Mouse (Mus musculus) liver, embryonic 14.5 days (tissue): ENCODE results near the gene Entpd2. TPM values are rescaled to one million over a fixed set of nuclear protein-coding genes. Genes with fewer than 3 reads are reported as not detected.

ENCODE experiments used
- ATAC-seq: fragments of 200-750 bp; cut with Nextera tagmentation; 2 replicates; pipeline ENCODE4 v1.8.0; 2017; ENCODE audit warnings: moderate number of reproducible peaks, mild to moderate bottlenecking, moderate library complexity; ENCODE audit not compliant: insufficient read depth
- DNase-seq, 3 experiments: peaks; one replicate each; pipeline ENCODE4 v3.0.0-alpha.2; 2012 to 2013; ENCODE audit warnings: low read depth in 3 of 3, low spot score in 3 of 3
- H3K27ac ChIP-seq: fragments of 300-500 bp; sonication (generic); 2 replicates; pipeline ENCODE4 v1.5.1; 2014; ENCODE audit warnings: moderate library complexity, mild to moderate bottlenecking, control low read depth, inconsistent platforms
- H3K27me3 ChIP-seq: fragments of 300-500 bp; sonication (generic); 2 replicates; pipeline ENCODE4 v1.6.1; 2014; ENCODE audit warnings: mild to moderate bottlenecking, low read length, moderate library complexity; ENCODE audit not compliant: control insufficient read depth, insufficient read depth
- H3K36me3 ChIP-seq: fragments of 300-500 bp; sonication (generic); replicated peaks from 2 replicates; pipeline ENCODE4 v1.6.1; 2014; ENCODE audit warnings: low read depth; ENCODE audit not compliant: control insufficient read depth, insufficient read depth
- H3K4me1 ChIP-seq, 2 experiments: fragments of 200-500 bp in 1 of 2; fragments of 300-500 bp in 1 of 2; sonication (generic) in 1 of 2; replicated peaks; 2 replicates each; pipeline ENCODE4 v1.6.1; 2012 to 2014; ENCODE audit warnings: antibody characterized with exemption in 1 of 2, inconsistent platforms in 1 of 2, low read length in 1 of 2; ENCODE audit not compliant: control insufficient read depth in 2 of 2, insufficient read depth in 2 of 2
- H3K4me2 ChIP-seq: fragments of 300-500 bp; sonication (generic); 2 replicates; pipeline ENCODE4 v1.6.1; 2014; ENCODE audit warnings: low read depth, mild to moderate bottlenecking, control low read depth, moderate library complexity
- H3K4me3 ChIP-seq, 2 experiments: fragments of 200-500 bp in 1 of 2; fragments of 300-500 bp in 1 of 2; sonication (generic) in 1 of 2; 2 replicates each; pipeline ENCODE4 v1.5.1; 2012 to 2014; ENCODE audit warnings: low read depth in 2 of 2, low read length in 2 of 2, mild to moderate bottlenecking in 2 of 2, control low read depth in 1 of 2, inconsistent platforms in 1 of 2, moderate library complexity in 1 of 2; ENCODE audit not compliant: insufficient read depth in 1 of 2
- H3K9ac ChIP-seq: fragments of 300-500 bp; sonication (generic); replicated peaks from 2 replicates; pipeline ENCODE4 v1.6.1; 2014; ENCODE audit warnings: mild to moderate bottlenecking, control low read depth, moderate library complexity
- H3K9me3 ChIP-seq: fragments of 300-500 bp; sonication (generic); 2 replicates; pipeline ENCODE4 v1.6.1; 2016; ENCODE audit warnings: low read length, mixed read lengths; ENCODE audit not compliant: control insufficient read depth
- CTCF ChIP-seq: IDR thresholded peaks from 2 replicates; pipeline ENCODE4 v1.5.1; 2016; ENCODE audit warnings: antibody characterized with exemption, low read depth, control low read depth
- EP300 ChIP-seq: IDR thresholded peaks from 2 replicates; pipeline ENCODE4 v1.6.1; 2016; ENCODE audit warnings: antibody characterized with exemption, low read depth
- WGBS: fragments of 180-500 bp; shearing (Covaris S2); extraction: QIAGEN DNeasy Blood & Tissue Kit; methylation state at CpG from one replicate; pipeline ENCODE4 v1.1.7; 2014; ENCODE audit not compliant: insufficient replicate concordance; 5-methylcytosine and 5-hydroxymethylcytosine counted together
- microRNA-seq: library from miRNA; unstranded; fragments of <30 nt; microRNA quantifications from one replicate; pipeline ENCODE4, GENCODE M21; 2016
- polyA plus RNA-seq, 2 experiments: library from polyadenylated mRNA; depleted of rRNA in 1 of 2; stranded (reverse) in 1 of 2; unstranded in 1 of 2; fragments of >200 nt; fragmentation: Nextera tagmentation in 1 of 2; extraction: Ambion mirVana in 1 of 2; gene quantifications; 2 replicates each; pipeline versions ENCODE4 v1.2.1 to v1.2.3; 2012 to 2014

Entpd2 gene
- polyA plus RNA-seq, 2 experiments, result 0.30 TPM; not detected in 1

DNA sequence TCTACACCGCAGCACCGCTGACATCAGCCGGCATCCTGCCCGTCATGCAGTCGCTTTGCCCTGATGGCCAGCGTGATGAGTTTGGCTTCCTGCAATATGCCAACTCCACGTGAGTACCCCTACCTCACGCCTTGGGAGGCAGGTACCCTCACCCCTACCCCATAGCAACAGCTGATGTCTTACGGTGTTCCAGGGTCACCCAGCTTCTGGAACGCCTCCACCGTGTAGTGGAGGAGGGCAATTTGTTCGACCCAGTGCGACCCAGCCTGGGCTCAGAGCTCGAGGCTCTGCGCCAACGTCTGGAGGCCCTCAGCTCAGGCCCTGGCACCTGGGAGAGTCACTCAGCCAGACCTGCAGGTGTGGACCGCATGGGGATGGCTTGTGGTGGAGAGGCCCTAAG is 37.4 kb downstream of the Entpd2 start:
- WGBS, result 76% methylated on average over 17 of the region's 17 CpGs
- Histone ChIP-seq H3K36me3 (no peaks in the 10 kb centered on the region), H3K9ac (no peak overlapping the region), H3K27ac (no peak overlapping the region), H3K9me3 (no peaks in the 10 kb centered on the region), H3K27me3 (peaks cover 7% of the 10 kb centered on the region), H3K4me3 (no peak overlapping the region), H3K4me1 (no peaks in the 10 kb centered on the region), H3K4me2 (no peak overlapping the region)
- TF ChIP-seq EP300 (no peak), CTCF (no peak)
- DNase-seq (no peak), ATAC-seq (no peak)

DNA sequence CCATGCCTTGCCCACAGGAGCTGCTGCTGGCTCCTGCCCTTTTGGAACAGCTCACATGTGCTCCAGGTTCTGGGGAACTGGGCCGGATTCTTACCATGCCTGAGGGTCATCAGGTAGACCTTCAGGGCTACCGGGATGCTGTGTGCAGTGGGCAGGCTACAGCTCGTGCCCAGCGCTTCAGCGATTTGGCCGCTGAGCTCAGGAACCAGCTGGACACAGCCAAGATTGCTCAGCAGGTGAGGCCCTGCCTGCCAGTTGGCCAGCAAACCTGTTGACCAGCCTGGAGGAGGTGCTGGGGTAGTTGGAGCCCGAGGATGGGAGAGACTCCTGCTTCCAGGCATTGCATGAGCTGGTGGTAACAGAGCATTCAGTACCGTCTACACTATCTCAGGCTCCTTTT is 38.6 kb downstream of the Entpd2 start:
- 75% methylated on average over 8 of the region's 8 CpGs for WGBS
- no peak for ATAC-seq

DNA sequence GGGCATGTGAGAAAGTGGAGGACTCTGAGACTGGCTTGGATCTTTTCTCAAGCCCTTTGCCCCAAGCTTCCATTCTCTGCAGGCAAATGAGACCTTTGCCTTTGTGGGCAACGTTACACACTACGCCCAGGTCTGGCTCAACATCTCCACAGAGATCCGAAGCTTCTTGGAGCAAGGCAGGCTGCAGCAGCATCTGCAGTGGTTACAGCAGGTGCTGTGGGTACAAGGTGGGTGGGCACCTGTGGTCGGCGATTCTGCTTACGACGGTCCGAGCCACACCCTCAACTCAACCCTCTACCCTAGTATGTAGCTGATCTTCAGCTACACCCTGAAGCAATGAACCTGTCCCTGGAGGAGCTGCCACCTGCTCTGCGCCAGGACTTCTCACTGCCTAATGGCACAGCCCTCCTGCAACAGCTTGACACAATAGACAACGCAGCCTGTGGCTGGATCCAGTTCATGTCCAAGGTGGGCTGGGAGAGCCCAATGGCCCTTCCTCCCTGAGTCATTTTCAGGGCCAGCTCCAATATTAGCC is 40.7 kb downstream of the Entpd2 start:
- ATAC-seq (no peak), DNase-seq (no peak)
- WGBS, result 75% methylated on average over 10 of the region's 10 CpGs
- H3K27ac ChIP-seq, result no peak overlapping the region
- H3K9ac ChIP-seq, result no peak overlapping the region
- H3K4me3 ChIP-seq, result no peak overlapping the region
- H3K4me2 ChIP-seq, result no peak overlapping the region
- H3K9me3 ChIP-seq, result no peaks in the 10 kb centered on the region
- H3K4me1 ChIP-seq, result no peaks in the 10 kb centered on the region
- TF ChIP-seq EP300, result no peak
- TF ChIP-seq CTCF, result no peak
- no peaks in the 10 kb centered on the region for H3K36me3 ChIP-seq
- H3K27me3 ChIP-seq, result no peaks in the 10 kb centered on the region

More for the DNA sequence above, 38.6 kb downstream of the Entpd2 start:
- Histone ChIP-seq H3K9ac (no peak overlapping the region), H3K27ac (no peak overlapping the region), H3K36me3 (no peaks in the 10 kb centered on the region), H3K9me3 (no peaks in the 10 kb centered on the region), H3K4me2 (no peak overlapping the region), H3K27me3 (peaks cover 4% of the 10 kb centered on the region), H3K4me3 (no peak overlapping the region), H3K4me1 (no peaks in the 10 kb centered on the region)
- DNase-seq, result no peak
- TF ChIP-seq CTCF, result no peak
- no peak for TF ChIP-seq EP300

DNA sequence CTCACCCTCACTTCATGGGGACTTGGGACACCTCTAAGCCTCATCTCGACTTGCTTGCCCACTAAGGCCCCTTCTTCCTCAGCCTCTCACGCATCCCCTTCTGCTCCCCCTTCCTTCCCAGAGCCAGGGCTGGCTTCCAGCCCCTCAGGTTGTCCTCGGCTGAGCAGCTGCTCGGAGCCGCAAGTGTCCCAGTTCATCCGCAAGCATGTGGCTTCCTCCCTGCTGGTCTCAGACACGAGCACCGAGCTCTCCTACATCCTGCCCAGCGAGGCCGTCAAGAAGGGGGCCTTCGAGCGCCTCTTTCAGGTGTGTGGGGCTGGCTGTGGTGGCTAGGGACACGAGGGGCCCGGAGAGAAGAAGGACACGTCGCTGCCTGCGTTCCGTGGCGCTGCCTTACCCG is 45.4 kb downstream of the Entpd2 start:
- no peaks in the 10 kb centered on the region for H3K4me1 ChIP-seq
- no peak overlapping the region for H3K4me3 ChIP-seq
- TF ChIP-seq CTCF, result no peak
- ATAC-seq (no peak), DNase-seq (no peak)
- H3K27ac ChIP-seq, result no peak overlapping the region
- H3K27me3 ChIP-seq, result no peaks in the 10 kb centered on the region
- H3K9ac ChIP-seq, result no peak overlapping the region
- 73% methylated on average over 20 of the region's 20 CpGs for WGBS
- no peaks in the 10 kb centered on the region for H3K36me3 ChIP-seq
- no peak overlapping the region for H3K4me2 ChIP-seq
- H3K9me3 ChIP-seq, result no peaks in the 10 kb centered on the region

DNA sequence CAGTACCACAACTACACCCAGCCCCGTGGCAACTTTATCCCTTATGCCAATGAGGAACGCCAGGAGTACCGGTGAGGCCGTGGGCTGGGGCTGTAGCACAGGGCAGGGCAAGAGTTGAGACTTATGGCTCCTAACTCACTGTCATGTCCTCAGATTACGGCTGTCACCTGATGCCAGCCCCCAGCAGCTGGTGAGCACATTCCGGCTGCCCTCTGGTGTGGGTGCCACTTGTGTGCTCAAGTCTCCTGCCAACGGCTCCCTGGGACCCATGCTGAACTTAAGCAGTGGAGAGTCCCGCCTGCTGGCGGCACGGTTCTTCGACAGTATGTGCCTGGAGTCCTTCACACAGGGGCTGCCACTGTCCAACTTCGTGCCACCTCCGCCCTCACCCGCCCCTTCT is 47.0 kb downstream of the Entpd2 start:
- no peaks in the 10 kb centered on the region for H3K4me1 ChIP-seq
- H3K4me3 ChIP-seq, result no peak overlapping the region
- H3K4me2 ChIP-seq, result no peak overlapping the region
- WGBS, result 84% methylated on average over 14 of the region's 14 CpGs
- no peak overlapping the region for H3K9ac ChIP-seq
- DNase-seq (no peak), ATAC-seq (no peak)
- H3K9me3 ChIP-seq, result no peaks in the 10 kb centered on the region
- H3K36me3 ChIP-seq, result no peaks in the 10 kb centered on the region
- TF ChIP-seq EP300 (no peak), CTCF (no peak)
- no peak overlapping the region for H3K27ac ChIP-seq
- no peaks in the 10 kb centered on the region for H3K27me3 ChIP-seq

Small RNA genes lying within 50 kb of the gene (microRNA-seq; reads per million reads assigned to microRNA genes)
- gene Mir3087, result not detected

Other genes starting within 250 kb of the Entpd2 start
Only the 30 nearest of the 40 such genes appear.
- gene Fam166a, start 177.1 kb upstream of the Entpd2 start, polyA plus RNA-seq (2012; rRNA removed), result 0.04 TPM in 1 of 2 replicates, not detected in the other
- 0.96 TPM in 1 of 2 replicates, not detected in the other for gene Fam166a, start 177.1 kb upstream of the Entpd2 start, polyA plus RNA-seq (2014; fragmentation: Nextera tagmentation; extraction: Ambion mirVana)
- 571 and 676 TPM in 2 replicates for gene Tubb4b, start 171.2 kb upstream of the Entpd2 start, polyA plus RNA-seq (2012; rRNA removed)
- 561 and 604 TPM in 2 replicates for gene Tubb4b, start 171.2 kb upstream of the Entpd2 start, polyA plus RNA-seq (2014; fragmentation: Nextera tagmentation; extraction: Ambion mirVana)
- 0.01 and 0.05 TPM in 2 replicates for gene Slc34a3, start 161.5 kb upstream of the Entpd2 start, polyA plus RNA-seq (2012; rRNA removed)
- not detected in 2 replicates for gene Slc34a3, start 161.5 kb upstream of the Entpd2 start, polyA plus RNA-seq (2014; fragmentation: Nextera tagmentation; extraction: Ambion mirVana)
- gene Rnf224, start 159.1 kb upstream of the Entpd2 start, polyA plus RNA-seq (2012; rRNA removed), result not detected in 2 replicates
- not detected in 2 replicates for gene Rnf224, start 159.1 kb upstream of the Entpd2 start, polyA plus RNA-seq (2014; fragmentation: Nextera tagmentation; extraction: Ambion mirVana)
- gene Rnf208, start 153.6 kb upstream of the Entpd2 start, polyA plus RNA-seq (2012; rRNA removed), result 0.93 and 1.3 TPM in 2 replicates
- gene Rnf208, start 153.6 kb upstream of the Entpd2 start, polyA plus RNA-seq (2014; fragmentation: Nextera tagmentation; extraction: Ambion mirVana), result 0.09 and 0.16 TPM in 2 replicates
- gene Cysrt1, start 153.4 kb upstream of the Entpd2 start, polyA plus RNA-seq (2012; rRNA removed), result not detected in 2 replicates
- gene Cysrt1, start 153.4 kb upstream of the Entpd2 start, polyA plus RNA-seq (2014; fragmentation: Nextera tagmentation; extraction: Ambion mirVana), result not detected in 2 replicates
- gene AL732309.1, start 149.0 kb upstream of the Entpd2 start, polyA plus RNA-seq (2012; rRNA removed), result 5.4 and 5.6 TPM in 2 replicates
- gene AL732309.1, start 149.0 kb upstream of the Entpd2 start, polyA plus RNA-seq (2014; fragmentation: Nextera tagmentation; extraction: Ambion mirVana), result 1.4 and 1.9 TPM in 2 replicates
- gene Tmem203, start 140.4 kb upstream of the Entpd2 start, polyA plus RNA-seq (2012; rRNA removed), result 8.8 and 12.4 TPM in 2 replicates
- gene Tmem203, start 140.4 kb upstream of the Entpd2 start, polyA plus RNA-seq (2014; fragmentation: Nextera tagmentation; extraction: Ambion mirVana), result 8.8 and 9.4 TPM in 2 replicates
- 1.6 and 2.6 TPM in 2 replicates for gene Tprn, start 133.3 kb upstream of the Entpd2 start, polyA plus RNA-seq (2012; rRNA removed)
- gene Tprn, start 133.3 kb upstream of the Entpd2 start, polyA plus RNA-seq (2014; fragmentation: Nextera tagmentation; extraction: Ambion mirVana), result 2.4 and 3.2 TPM in 2 replicates
- gene Ssna1, start 123.4 kb upstream of the Entpd2 start, polyA plus RNA-seq (2012; rRNA removed), result 65.8 and 76.0 TPM in 2 replicates
- 145 and 155 TPM in 2 replicates for gene Ssna1, start 123.4 kb upstream of the Entpd2 start, polyA plus RNA-seq (2014; fragmentation: Nextera tagmentation; extraction: Ambion mirVana)
- 20.5 and 23.8 TPM in 2 replicates for gene Anapc2, start 123.4 kb upstream of the Entpd2 start, polyA plus RNA-seq (2012; rRNA removed)
- gene Anapc2, start 123.4 kb upstream of the Entpd2 start, polyA plus RNA-seq (2014; fragmentation: Nextera tagmentation; extraction: Ambion mirVana), result 30.2 TPM in 2 replicates
- gene Tmem210, start 107.7 kb upstream of the Entpd2 start, polyA plus RNA-seq (2012; rRNA removed), result not detected in 2 replicates
- gene Tmem210, start 107.7 kb upstream of the Entpd2 start, polyA plus RNA-seq (2014; fragmentation: Nextera tagmentation; extraction: Ambion mirVana), result not detected in 2 replicates
- gene Lrrc26, start 106.0 kb upstream of the Entpd2 start, polyA plus RNA-seq (2012; rRNA removed), result not detected in 2 replicates
- gene Lrrc26, start 106.0 kb upstream of the Entpd2 start, polyA plus RNA-seq (2014; fragmentation: Nextera tagmentation; extraction: Ambion mirVana), result not detected in 2 replicates
- 0.02 and 0.05 TPM in 2 replicates for gene Grin1, start 76.7 kb upstream of the Entpd2 start, polyA plus RNA-seq (2012; rRNA removed)
- 0.06 and 0.14 TPM in 2 replicates for gene Grin1, start 76.7 kb upstream of the Entpd2 start, polyA plus RNA-seq (2014; fragmentation: Nextera tagmentation; extraction: Ambion mirVana)
- 5.3 and 6.6 TPM in 2 replicates for gene Man1b1, start 63.5 kb upstream of the Entpd2 start, polyA plus RNA-seq (2012; rRNA removed)
- gene Man1b1, start 63.5 kb upstream of the Entpd2 start, polyA plus RNA-seq (2014; fragmentation: Nextera tagmentation; extraction: Ambion mirVana), result 25.4 and 28.2 TPM in 2 replicates
- gene Dpp7, start 39.5 kb upstream of the Entpd2 start, polyA plus RNA-seq (2012; rRNA removed), result 9.3 and 10.6 TPM in 2 replicates
- 9.4 and 12.8 TPM in 2 replicates for gene Dpp7, start 39.5 kb upstream of the Entpd2 start, polyA plus RNA-seq (2014; fragmentation: Nextera tagmentation; extraction: Ambion mirVana)
- 2.9 and 3.8 TPM in 2 replicates for gene Uap1l1, start 30.2 kb upstream of the Entpd2 start, polyA plus RNA-seq (2012; rRNA removed)
- gene Uap1l1, start 30.2 kb upstream of the Entpd2 start, polyA plus RNA-seq (2014; fragmentation: Nextera tagmentation; extraction: Ambion mirVana), result 9.3 and 14.1 TPM in 2 replicates
- 20.1 and 21.5 TPM in 2 replicates for gene Sapcd2, start 23.6 kb upstream of the Entpd2 start, polyA plus RNA-seq (2012; rRNA removed)
- gene Sapcd2, start 23.6 kb upstream of the Entpd2 start, polyA plus RNA-seq (2014; fragmentation: Nextera tagmentation; extraction: Ambion mirVana), result 17.9 and 20.5 TPM in 2 replicates
- gene Npdc1, start 3.5 kb downstream of the Entpd2 start, polyA plus RNA-seq (2012; rRNA removed), result 3.4 and 3.9 TPM in 2 replicates
- 2.4 and 2.7 TPM in 2 replicates for gene Npdc1, start 3.5 kb downstream of the Entpd2 start, polyA plus RNA-seq (2014; fragmentation: Nextera tagmentation; extraction: Ambion mirVana)
- gene Fut7, start 27.4 kb downstream of the Entpd2 start, polyA plus RNA-seq (2012; rRNA removed), result 0.55 and 0.58 TPM in 2 replicates
- gene Fut7, start 27.4 kb downstream of the Entpd2 start, polyA plus RNA-seq (2014; fragmentation: Nextera tagmentation; extraction: Ambion mirVana), result 0.34 and 0.90 TPM in 2 replicates
- gene Abca2, start 32.8 kb downstream of the Entpd2 start, polyA plus RNA-seq (2012; rRNA removed), result 2.4 and 2.5 TPM in 2 replicates
- 0.91 and 1.1 TPM in 2 replicates for gene Abca2, start 32.8 kb downstream of the Entpd2 start, polyA plus RNA-seq (2014; fragmentation: Nextera tagmentation; extraction: Ambion mirVana)
- gene Clic3, start 61.0 kb downstream of the Entpd2 start, polyA plus RNA-seq (2012; rRNA removed), result 0.08 and 0.32 TPM in 2 replicates
- gene Clic3, start 61.0 kb downstream of the Entpd2 start, polyA plus RNA-seq (2014; fragmentation: Nextera tagmentation; extraction: Ambion mirVana), result 0.18 and 0.27 TPM in 2 replicates
- gene Paxx, start 65.2 kb downstream of the Entpd2 start, polyA plus RNA-seq (2012; rRNA removed), result 7.9 and 9.2 TPM in 2 replicates
- 6.3 and 7.3 TPM in 2 replicates for gene Paxx, start 65.2 kb downstream of the Entpd2 start, polyA plus RNA-seq (2014; fragmentation: Nextera tagmentation; extraction: Ambion mirVana)
- gene Ptgds, start 74.2 kb downstream of the Entpd2 start, polyA plus RNA-seq (2012; rRNA removed), result 0.47 and 0.96 TPM in 2 replicates
- gene Ptgds, start 74.2 kb downstream of the Entpd2 start, polyA plus RNA-seq (2014; fragmentation: Nextera tagmentation; extraction: Ambion mirVana), result 0.17 TPM in 1 of 2 replicates, not detected in the other
- not detected in 2 replicates for gene Lcn12, start 98.0 kb downstream of the Entpd2 start, polyA plus RNA-seq (2012; rRNA removed)
- gene Lcn12, start 98.0 kb downstream of the Entpd2 start, polyA plus RNA-seq (2014; fragmentation: Nextera tagmentation; extraction: Ambion mirVana), result not detected in 2 replicates
- 6.2 and 8.1 TPM in 2 replicates for gene Fbxw5, start 104.9 kb downstream of the Entpd2 start, polyA plus RNA-seq (2012; rRNA removed)
- 18.3 and 20.4 TPM in 2 replicates for gene Fbxw5, start 104.9 kb downstream of the Entpd2 start, polyA plus RNA-seq (2014; fragmentation: Nextera tagmentation; extraction: Ambion mirVana)
- 26.7 and 31.2 TPM in 2 replicates for gene C8g, start 105.8 kb downstream of the Entpd2 start, polyA plus RNA-seq (2012; rRNA removed)
- 53.1 and 57.9 TPM in 2 replicates for gene C8g, start 105.8 kb downstream of the Entpd2 start, polyA plus RNA-seq (2014; fragmentation: Nextera tagmentation; extraction: Ambion mirVana)
- gene Traf2, start 151.1 kb downstream of the Entpd2 start, polyA plus RNA-seq (2012; rRNA removed), result 5.2 and 5.9 TPM in 2 replicates
- 12.3 and 14.4 TPM in 2 replicates for gene Traf2, start 151.1 kb downstream of the Entpd2 start, polyA plus RNA-seq (2014; fragmentation: Nextera tagmentation; extraction: Ambion mirVana)
- gene Edf1, start 162.0 kb downstream of the Entpd2 start, polyA plus RNA-seq (2012; rRNA removed), result 86.5 and 104 TPM in 2 replicates
- 192 and 203 TPM in 2 replicates for gene Edf1, start 162.0 kb downstream of the Entpd2 start, polyA plus RNA-seq (2014; fragmentation: Nextera tagmentation; extraction: Ambion mirVana)
- 1.6 and 9.7 TPM in 2 replicates for gene Mamdc4, start 179.0 kb downstream of the Entpd2 start, polyA plus RNA-seq (2012; rRNA removed)
- gene Mamdc4, start 179.0 kb downstream of the Entpd2 start, polyA plus RNA-seq (2014; fragmentation: Nextera tagmentation; extraction: Ambion mirVana), result 0.18 and 0.25 TPM in 2 replicates